Mouse (Mus musculus) bone marrow macrophage, adult 2 months (primary cell): ENCODE data around the gene Aipl1.

Experiments used
- CTCF ChIP-seq: IDR thresholded peaks from 2 replicates; pipeline ENCODE4 v1.5.1; 2012; ENCODE audit warnings: low read depth, mild to moderate bottlenecking, low read length, moderate library complexity
- POLR2A ChIP-seq: IDR thresholded peaks from 2 replicates; pipeline ENCODE4 v1.6.1; 2012; ENCODE audit warnings: mild to moderate bottlenecking, low read depth, low read length, borderline replicate concordance

- TF ChIP-seq POLR2A (no peak), CTCF (no peak)
Measured at GRCm38 (mm10) chr11:72039599-72040386, 2.5 kb upstream of the Aipl1 start.
